Mouse (Mus musculus) telencephalon, adult 2 months (tissue): ENCODE measurements at regions not wholly inside any gene's neighbourhood (a gene's known extent, or its start where the extent isn't known, plus 50 kb on each side); places are given as distances from the start of the nearest gene placed in this dataset.

Experiments used
- DNase-seq: peaks from one replicate; pipeline ENCODE4 v3.0.0-alpha.2; 2011; ENCODE audit warnings: low read depth, low spot score

DNA sequence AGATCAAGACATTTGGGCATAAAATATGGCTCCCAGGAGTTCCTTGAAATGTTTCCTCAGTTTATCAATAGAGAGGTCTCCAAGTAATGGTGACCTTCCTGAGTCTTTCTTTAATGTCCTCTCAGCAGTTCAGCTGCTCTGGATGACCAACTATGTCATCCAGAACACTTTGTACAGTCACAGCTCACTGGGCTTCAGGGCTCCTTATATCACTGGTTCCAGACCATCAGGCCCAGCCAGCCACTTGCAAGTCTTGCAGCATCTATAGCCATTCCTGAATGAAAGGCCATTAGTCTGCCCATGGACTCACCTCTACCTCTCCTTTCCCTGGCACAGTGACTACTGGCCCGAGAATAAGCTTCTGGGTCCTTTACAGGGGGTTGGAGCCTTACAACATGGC lies 437.8 kb upstream of the Meis1 start:
- no peak for DNase-seq

DNA sequence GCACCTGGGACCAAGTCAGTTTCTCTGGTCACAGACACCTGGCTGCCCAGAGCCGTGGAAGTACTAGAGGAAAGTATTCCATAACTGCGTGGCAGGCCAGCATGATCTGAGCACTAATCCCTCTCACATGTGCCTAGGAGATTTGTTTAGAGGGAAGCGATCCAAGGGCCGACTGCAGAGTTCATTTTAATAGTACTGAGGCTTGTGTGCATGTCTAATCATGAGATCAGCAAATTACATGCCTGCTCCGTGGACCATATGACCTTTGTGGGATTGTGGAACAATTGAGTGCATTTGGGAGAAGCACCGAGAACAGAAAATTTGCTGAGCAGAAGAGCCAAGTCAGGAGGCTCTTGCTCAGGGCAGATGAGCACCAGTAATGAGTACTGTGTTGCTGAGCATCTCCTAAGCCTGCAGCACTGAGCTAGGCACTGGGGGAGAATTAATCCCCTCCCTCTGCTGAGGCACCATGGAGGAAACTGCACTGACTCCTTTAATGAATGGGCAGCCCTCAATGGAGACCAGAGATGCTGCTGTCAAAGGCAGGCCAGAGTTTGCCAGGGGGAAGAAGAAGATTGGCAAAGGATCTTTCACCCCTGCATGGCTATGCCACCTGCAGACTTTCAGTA lies 445.1 kb upstream of the Meis1 start:
- DNase-seq = no peak

DNA sequence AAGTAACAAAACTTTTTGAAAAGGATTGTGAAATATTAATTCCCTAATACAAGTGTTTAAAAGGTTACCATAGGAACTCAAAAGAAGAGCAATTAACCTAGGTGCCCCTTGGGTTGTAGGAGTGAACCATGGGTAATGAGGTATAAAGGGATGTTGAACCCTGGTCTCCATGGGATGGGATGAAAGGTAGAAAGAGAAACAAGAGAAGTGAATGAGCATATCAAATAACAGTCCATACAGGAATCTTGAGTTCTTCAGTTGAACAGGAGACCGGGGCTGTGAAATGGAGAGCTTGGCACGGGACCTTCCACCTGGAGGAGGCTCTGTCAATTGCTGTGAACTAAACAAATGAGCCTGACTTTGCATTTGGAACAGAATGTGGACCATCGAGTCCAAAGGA lies 449.6 kb upstream of the Meis1 start:
- no peak for DNase-seq

DNA sequence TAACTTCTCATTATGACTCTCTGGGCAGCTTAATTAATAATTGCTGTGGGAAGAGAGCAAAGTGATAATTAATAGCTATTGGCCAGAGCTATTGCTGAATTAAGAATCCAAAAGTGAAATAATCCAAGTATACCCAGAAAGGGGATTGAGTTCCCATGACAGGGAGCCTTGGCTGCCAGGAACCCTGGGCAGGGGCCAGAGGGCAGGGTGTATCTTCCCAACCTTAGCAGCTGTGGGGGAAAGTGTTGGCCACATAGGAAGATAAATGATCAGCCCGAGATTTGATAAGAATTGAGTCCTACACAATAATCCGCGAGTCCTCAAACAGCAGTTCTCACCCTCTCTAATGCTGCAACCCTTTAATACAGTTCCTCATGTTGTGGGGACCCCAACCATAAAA lies 450.0 kb upstream of the Meis1 start:
- no peak for DNase-seq

DNA sequence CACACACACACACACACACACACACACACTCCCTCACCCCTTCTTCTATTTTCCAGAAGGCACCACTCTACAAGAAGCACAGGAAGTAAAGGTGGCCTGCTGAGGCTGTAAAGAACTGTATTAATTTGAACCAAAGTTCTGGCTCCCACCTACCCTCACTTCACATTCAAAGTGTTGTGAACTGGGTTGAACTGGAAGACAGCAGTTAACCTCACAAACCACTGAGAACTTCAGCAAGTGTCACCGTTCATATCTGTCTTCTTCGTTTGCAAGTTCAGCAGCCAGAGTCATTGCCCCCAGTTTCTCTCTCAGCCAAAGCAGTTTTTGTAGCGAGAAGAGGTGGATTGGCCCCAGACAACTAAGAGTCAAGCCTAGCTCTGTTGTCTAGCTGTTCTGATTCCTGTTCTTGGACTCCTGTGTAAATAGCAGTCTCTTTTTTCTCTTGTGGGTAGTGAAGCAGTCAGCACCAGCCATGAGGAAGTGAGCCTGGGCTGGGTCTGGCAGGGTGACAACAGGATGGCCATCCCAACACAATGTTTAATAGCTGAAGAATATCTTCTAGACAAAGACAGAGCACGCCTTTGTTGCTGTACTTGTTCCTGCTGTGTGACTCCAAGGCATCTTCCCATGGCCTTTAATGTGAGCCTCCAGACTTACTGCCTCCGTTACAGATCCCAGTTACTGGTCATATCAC lies 452.0 kb upstream of the Meis1 start:
- DNase-seq = no peak

DNA sequence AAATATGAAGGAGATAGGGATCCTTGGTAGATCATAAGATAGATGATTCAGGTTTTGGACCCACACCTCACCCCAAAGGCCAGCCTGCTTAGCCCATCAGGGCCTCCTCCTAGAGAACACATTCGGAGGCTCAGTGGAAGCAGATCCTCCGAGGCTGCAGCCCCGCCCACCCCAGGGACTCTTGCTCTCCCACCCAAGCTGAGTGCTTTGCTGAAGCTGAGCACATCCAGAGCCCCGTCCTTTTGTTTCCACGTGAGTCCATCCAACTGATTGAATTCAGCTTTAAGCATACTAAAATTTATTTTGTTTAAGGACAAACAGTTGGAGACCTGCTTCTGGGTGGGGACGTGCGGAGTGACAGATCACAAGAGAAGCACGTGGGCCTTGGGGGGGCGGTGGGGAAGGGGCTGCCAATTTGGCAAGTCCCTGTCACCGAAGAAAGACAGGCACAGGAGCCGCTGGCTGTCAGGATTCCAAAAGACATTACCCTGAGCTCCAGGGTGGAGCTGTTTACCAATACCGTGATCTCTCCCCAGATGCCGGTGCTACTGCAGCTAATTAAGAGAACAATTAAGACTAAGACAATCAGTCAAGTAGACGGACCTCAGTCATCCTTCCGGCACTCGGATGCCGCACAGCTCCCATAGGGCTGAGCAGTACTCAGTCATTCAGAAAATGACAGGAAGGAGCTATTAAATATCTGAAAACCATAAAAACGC lies 448.9 kb upstream of the Spred2 start:
- no peak for DNase-seq

DNA sequence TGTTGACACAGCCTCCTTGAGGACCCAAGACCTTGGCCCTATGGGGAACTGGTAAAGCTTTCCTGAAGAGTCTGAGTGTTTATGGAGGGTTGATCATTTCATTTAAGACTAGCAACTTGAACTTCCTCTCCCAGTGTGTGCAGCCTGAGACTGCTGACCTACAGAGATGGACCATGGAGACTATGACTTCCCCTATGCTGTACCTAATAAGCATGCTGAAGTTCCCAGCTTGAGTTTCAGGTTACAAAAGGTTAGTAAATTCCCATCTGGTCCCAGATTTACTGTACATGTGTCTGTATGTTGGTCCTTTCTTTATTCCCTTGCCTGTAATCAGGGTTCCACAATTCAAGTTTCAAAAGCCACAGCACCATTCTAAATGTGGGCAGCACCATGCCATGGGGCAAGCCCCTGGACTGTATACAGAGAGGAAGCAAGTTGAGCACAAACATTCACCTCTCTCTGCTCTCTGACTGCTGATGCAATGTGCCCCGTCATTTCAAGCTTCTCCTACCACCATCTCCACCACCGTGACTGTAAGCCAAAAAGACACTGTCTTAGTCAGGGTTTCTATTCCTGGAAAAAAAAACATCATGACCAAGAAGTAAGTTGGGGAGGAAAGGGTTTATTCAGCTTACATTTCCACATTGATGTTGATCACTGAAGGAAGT lies 431.0 kb upstream of the Spred2 start:
- DNase-seq = no peak

DNA sequence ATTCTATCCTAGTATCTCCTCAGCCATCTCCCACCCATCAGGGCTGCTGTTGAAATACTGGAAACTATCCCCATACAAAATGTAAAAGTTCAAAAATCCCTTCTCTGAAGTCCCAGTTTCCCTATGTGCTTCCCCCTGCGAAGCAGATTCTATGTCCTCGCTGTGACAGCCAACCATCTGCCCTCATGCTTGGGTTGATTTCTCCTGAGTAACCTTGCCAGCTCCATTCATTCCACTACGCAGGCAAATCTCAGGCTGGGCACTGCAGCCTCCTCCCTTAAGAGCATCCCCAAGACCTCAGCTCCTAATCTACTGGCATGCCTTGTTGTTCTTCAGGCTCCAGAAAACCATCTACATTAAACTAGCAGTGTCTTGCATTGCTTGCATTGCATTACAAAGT lies 402.5 kb upstream of the Spred2 start:
- DNase-seq = no peak

DNA sequence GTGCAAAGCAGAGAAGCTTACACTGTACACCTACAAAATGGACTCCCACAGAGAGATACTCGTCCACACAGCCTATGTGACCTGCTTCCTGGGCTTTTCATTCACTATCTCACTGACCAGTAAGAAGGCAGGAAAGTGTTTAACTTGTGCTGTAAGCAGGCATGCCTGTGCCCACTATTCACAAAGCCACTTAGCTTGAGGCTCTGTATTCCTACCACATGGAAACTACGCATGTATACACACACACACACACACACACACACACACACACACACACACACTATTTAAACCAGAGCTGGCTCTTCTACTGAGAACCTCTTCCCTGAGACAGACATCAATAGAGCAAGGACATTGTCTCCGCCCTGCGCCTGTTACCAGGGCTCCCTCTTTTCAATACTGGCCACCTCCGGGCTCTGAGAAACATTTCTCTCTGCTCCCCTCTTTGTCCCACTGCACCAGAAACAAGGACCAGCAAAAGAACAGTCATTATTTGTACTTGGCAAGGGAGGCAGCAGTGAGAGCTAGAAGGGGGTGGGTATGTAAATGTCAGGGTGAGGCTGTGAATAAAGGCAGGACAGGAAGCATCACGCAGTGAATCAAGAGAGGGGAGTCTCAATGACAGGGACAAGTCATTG lies 400.2 kb upstream of the Spred2 start:
- DNase-seq = no peak

DNA sequence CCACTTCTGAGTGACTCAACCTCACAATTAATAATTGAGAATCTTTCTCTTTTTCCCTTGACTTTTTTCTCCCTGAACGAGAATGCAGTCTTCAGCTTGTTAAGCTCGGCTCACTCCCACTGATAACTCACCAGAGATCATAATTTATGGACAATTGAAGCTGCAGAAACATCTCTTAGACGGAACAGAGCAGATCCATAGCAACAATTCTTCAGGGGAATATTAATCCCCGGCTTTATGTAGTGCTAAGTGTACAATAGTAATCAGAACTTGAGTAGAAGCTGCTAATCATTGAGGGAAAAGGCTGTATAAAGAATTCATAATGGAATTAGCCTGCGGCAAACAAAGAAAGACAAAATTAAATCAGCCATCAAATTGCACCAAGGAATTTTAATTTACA lies 395.0 kb upstream of the Spred2 start:
- no peak for DNase-seq

DNA sequence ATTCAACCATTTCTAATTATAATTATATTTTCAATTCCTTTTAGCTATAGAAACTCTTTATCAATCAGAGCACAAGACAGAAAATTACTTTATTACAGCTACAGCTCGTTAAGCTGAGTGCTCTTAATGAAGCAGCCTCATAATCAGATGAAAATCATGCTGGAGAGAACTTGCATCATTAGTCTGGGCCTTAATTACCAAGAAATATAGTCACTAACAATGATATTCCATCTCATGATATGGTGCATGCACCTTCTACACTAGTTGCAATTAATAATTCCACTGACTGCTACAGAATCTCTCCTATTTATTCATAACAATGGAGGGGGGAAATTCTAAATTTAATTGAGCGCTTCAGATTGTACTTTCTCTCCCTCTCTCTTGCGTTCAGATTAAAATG lies 393.5 kb upstream of the Spred2 start:
- DNase-seq = no peak

DNA sequence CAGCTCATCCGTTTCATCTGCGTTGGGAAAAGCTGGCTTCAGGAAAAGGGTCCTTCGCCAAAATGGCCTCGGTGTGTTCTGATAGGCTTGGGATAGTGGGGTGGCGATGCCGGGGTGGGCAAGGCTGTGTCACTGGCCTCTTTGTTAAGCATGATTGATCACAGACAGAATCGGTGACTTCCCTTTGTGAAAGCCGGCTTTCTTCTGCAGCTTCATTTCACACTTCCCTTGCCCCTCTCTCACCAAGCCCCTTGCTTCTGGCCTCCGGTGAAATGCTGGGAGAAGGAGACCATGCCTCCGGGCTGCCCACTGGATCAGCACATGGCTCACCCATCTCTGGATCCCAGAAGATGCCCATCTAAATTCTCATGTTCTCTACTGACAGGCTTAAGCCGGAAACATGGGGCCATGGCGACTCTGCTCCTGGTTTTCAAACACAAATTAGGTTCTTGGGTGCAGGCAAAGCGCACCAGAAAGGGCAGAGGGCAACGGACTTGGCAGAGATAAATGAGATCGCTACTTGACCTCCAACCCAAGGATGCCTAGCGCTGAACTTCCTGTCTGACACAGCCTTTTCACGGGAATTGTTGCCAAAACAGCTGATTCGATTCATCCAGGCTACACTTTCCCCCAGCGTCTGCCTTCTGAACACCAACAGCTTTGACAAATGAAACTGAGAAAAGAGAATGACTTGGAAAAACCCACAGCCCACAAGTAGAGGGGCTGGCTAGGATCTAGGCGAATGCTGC lies 392.7 kb upstream of the Spred2 start:
- no peak for DNase-seq

DNA sequence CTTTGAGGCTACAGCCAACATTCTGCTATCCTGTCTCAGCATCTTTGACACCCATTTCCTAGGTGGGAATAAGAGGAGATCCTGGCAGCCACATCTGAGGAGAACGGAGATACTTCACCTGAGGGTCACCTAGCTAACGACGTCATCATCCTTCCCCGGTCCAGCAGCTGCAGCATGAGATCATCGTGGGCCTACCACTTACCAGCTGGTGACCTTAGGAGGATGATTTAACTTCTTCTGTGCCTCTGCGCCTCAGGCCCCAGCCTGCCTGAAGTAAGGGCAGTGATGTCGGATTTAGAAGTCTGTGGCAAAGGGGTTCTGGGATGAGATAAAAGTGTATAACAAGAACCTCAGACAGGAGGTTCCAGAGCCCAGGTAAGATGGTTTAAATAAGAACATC lies 391.3 kb upstream of the Spred2 start:
- DNase-seq = no peak

DNA sequence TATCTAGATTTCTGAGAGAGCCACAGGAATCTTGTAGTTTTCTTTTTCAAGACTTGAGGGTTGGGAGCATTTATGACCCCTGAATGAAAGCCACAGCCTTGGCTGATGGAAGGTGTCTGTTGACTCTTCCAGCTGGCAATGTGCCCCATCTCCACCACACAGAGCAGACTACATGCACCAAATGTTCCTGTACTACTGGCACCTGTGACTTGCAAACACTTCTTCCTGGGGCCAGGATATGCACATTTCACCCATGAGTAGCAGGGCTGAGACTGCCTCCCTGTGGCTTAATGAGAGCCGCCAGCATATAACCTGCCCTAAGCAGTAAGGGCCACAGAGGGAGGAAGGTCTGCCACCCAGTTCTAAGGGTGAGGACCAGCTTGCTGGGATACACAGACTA lies 390.5 kb upstream of the Spred2 start:
- DNase-seq = no peak

DNA sequence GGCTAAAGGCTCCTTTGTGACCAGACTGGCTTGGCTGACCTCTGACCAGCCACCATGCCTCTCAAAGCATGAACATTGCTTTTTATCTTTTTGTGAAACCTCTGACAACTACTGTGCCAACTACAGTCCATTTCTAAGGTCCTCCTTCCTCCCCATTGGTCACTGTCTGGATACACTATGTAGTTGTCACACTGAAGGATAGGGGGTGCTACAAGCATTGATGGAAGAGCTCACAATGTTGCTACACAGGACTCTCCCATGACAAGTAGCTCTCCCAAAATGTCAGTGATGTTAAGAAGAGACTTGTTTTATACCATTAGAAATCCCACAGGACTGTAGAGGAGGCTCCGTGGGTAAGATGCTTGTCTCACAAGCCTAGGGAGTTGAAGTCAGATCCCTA lies 389.0 kb upstream of the Spred2 start:
- no peak for DNase-seq

DNA sequence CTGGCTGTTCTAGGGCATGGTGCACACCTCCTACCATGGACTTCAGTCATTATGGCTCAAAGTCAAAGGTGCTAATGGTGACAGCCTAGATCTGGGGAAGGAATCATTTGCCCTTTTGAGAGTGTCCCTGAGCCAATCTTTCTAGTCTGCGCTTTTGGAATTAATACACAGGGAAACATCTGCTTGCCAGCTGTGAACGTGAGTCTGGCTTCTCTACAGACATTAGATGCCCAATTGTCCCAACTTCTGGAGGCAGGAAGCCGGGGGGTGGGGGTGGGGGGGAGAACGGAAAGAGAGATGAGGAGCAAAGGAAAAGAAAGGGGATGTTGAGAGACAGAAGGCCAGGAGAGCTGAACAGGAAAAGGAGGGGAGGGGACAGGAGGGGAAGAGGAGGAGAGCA lies 377.9 kb upstream of the Spred2 start:
- DNase-seq = no peak

DNA sequence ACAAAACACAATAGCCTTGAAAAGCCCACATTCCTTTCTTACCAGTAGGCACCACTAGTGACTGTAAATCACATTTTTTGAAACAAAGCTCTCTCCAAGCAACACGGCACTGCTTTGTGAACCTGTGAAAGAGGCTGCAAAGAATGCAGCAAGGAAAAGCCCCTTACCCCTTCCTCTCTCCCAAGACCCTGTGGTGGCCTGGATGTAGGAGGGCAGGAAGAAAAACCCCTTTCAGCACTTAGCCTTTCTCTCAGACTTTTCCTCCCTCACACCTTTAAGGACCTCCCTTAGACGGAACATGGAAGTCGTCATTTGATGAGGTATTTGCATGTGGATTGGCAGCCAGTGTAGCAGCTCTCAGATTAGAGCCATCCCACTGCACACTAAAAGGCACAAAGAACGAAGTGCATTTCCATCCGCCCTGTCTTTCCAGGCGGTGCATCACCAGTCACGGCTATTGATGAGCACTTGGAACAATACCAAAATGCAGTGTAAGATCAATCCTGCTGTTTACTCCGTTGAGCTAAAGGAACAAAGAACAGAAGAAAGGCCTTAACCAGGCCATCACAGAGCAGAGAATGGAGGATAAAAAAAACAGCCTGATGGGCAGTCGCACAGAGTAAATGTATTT lies 369.7 kb upstream of the Spred2 start:
- DNase-seq = no peak

DNA sequence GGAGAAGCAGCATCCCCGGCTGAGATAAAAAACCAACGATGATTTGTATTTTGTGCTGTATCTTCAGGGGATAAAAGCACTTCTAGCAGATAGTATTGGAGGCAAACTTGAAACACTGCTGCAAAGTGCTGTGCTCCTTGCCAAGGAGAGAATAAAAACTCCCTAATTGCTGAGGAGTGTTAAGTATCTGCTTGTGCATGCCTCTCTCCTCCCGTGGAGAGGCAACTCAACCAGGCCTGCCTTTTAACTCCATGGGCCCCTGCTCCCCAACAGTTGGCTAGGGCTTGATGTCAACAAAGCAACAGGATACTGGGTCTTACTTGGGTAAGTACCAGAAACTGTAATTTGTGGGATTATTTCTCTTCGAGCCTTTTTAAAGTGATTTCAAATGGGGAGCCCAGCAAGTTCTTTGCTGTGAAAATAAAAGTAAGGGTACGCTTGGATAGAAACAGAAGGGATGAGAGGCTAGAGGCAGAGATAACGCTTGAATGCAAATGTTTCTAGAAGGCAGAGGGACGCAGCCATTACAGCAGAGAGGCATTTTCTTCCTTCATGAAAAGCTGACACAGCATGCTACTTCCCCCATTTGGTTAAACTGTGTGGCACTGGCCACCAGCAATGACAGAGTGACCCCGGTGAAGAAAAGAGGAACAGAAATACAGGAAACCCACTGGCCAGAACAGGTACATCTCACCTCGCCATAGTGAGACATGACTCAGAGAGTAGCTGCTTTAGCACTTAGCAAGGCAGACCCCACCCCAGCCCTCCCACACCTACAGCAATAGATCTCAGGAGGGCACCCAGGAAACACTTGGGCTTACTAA lies 369.0 kb upstream of the Spred2 start:
- DNase-seq = no peak

DNA sequence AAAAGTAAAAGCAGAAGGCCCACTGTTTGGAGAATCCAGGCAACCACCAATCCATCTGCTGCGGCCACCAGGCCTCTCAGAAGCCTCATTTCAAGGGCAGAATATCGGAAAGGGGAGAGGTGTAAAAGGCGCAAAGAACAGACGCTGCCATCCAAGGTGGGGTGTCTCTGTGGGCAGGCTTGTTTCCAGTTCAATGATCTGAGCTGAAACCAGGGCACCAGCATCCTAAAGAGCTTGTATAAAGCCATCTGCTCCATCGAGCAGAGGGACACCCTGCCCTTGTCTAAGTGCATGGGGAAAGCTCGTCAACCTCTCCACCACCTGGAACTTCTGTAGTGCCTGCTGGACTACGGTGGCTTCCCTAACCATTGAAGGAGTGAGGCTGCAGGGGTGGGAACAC lies 363.7 kb upstream of the Spred2 start:
- no peak for DNase-seq

DNA sequence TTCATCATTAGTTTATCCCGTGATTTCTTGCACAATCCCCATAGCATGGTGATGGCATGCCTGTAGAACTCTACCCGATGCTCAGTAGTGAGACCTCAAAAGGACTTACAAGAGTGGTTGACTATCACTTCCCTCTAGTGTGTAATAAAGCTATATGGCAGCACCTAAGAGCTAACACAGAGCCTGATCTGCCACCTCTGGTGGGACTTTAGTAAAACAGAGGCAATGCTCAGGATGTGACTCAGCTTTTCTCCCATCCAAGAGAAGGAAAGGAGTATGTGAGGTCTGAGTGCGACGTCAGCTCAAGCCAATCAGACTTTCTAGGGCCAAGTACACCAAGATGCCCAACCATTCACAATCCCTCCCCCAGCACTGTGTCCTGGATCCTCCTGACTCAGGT lies 361.5 kb upstream of the Spred2 start:
- DNase-seq = no peak
